Mouse (Mus musculus) gastrocnemius, postnatal 4 days (tissue): ENCODE results near the gene Bex2. TPM values are rescaled to one million over a fixed set of nuclear protein-coding genes. Genes with fewer than 3 reads are reported as not detected.

Source experiments
- total RNA-seq, 2 experiments: library from RNA; stranded (reverse); gene quantifications; 2 replicates each; pipeline ENCODE4 v1.2.3; 2021

The Bex2 gene
- total RNA-seq, 2 experiments from 2014 or later: 1.6 to 7.4 TPM

Other genes starting within 250 kb of the Bex2 start
- gene Gprasp2, start 229.2 kb downstream of the Bex2 start, total RNA-seq: 10 to 100 TPM; 16.4 to 21.1 TPM
- 1 to 10 TPM; 7.7 to 8.8 TPM for gene Arxes2, start 74.4 kb downstream of the Bex2 start, total RNA-seq
- 1 to 10 TPM; 3.1 to 5.5 TPM for gene Arxes1, start 34.9 kb downstream of the Bex2 start, total RNA-seq
- not detected for gene Nxf3, start 17.0 kb upstream of the Bex2 start, total RNA-seq
- under 1 TPM; 0.74 to 0.96 TPM for gene Bex4, start 70.8 kb upstream of the Bex2 start, total RNA-seq
- 10 to 100 TPM; 61.9 to 77.7 TPM for gene Tceal8, start 104.1 kb upstream of the Bex2 start, total RNA-seq
- 100 to 1,000 TPM; 118 to 136 TPM for gene Tceal5, start 135.6 kb upstream of the Bex2 start, total RNA-seq
- 1,000 to 10,000 TPM; 1,198 to 1,219 TPM for gene Tceal7, start 146.5 kb upstream of the Bex2 start, total RNA-seq
- gene Bex1, start 147.3 kb upstream of the Bex2 start, total RNA-seq: 100 to 1,000 TPM in 1 of 2 experiments, 10 to 100 TPM in 1; 96.8 to 121 TPM
- 100 to 1,000 TPM; 145 to 154 TPM for gene Tceal9, start 176.8 kb upstream of the Bex2 start, total RNA-seq
- 10 to 100 TPM; 58.9 to 72.6 TPM for gene Bex3, start 202.0 kb upstream of the Bex2 start, total RNA-seq